Mouse (Mus musculus): ENCODE data around the gene Stk11. TPM values are rescaled to one million over a fixed set of nuclear protein-coding genes. Genes with fewer than 3 reads are reported as not detected.

Stk11 gene
- polyA plus RNA-seq, 1 experiment from 2014 or later = 27.1 TPM

DNA sequence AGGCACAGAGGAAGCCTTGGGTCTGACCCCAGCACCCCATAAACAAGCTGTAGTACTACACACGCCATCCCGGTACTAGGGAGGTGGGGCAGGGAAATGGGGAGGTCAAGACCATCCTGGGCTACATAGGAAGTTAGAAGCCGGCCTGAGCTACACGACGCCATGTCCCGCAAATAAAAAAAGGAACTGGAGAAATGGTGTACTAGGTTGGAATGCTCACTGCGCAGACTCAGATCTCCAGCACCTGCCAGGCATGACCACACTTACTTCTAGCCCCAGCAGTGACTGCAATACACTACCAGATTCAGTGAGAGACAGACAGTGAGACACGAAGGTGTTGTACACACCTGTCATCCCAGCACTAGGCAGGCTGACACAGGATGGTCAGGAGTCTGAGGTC is 28.1 kb upstream of the Stk11 start:
- Histone ChIP-seq H3K36me3 (ENCODE audit: control insufficient read depth, insufficient read depth, low read length) (peaks cover under 1% of the 10 kb centered on the region; the same call in 1 of the 2 replicates), H3K9me3 (ENCODE audit: control insufficient read depth, low read length) (no peaks in the 10 kb centered on the region), H3K4me2 (ENCODE audit: low read depth, severe bottlenecking) (no peak overlapping the region), H3K4me1 (ENCODE audit: control insufficient read depth, insufficient read depth, low read length) (no peaks in the 10 kb centered on the region), H3K4me3 (ENCODE audit: low read depth, low read length) (no peak overlapping the region), H3K27ac (replicated peaks; ENCODE audit: low read depth, low read length) (no peak overlapping the region), H3K9ac (ENCODE audit: low read length) (no peak overlapping the region), H3K27me3 (ENCODE audit: control insufficient read depth, insufficient read depth, low read length) (no peaks in the 10 kb centered on the region)
- ATAC-seq (ENCODE audit: insufficient number of reproducible peaks, low FRiP score, low TSS enrichment, low read depth) (no peak), DNase-seq (ENCODE audit: low spot score) (no peak)
- 92% methylated on average over 8 of the region's 8 CpGs for WGBS

- no peak overlapping the region for H3K4me2 ChIP-seq (ENCODE audit: low read depth, severe bottlenecking)
- no peak overlapping the region for H3K27ac ChIP-seq (replicated peaks; ENCODE audit: low read depth, low read length)
- H3K36me3 ChIP-seq (ENCODE audit: control insufficient read depth, insufficient read depth, low read length) = no peaks in the 10 kb centered on the region
- H3K9me3 ChIP-seq (ENCODE audit: control insufficient read depth, low read length) = no peaks in the 10 kb centered on the region
- no peaks in the 10 kb centered on the region for H3K4me1 ChIP-seq (ENCODE audit: control insufficient read depth, insufficient read depth, low read length)
- ATAC-seq (ENCODE audit: insufficient number of reproducible peaks, low FRiP score, low TSS enrichment, low read depth) (no peak), DNase-seq (ENCODE audit: low spot score) (no peak)
- no peak overlapping the region for H3K4me3 ChIP-seq (ENCODE audit: low read depth, low read length)
- no peaks in the 10 kb centered on the region for H3K27me3 ChIP-seq (ENCODE audit: control insufficient read depth, insufficient read depth, low read length)
- WGBS = 56% methylated on average over 4 of the region's 4 CpGs
- H3K9ac ChIP-seq (ENCODE audit: low read length) = no peak overlapping the region
These were observed 26.5 kb upstream of the Stk11 start for GRCm38 (mm10) chr10:80089146-80089545.

DNA sequence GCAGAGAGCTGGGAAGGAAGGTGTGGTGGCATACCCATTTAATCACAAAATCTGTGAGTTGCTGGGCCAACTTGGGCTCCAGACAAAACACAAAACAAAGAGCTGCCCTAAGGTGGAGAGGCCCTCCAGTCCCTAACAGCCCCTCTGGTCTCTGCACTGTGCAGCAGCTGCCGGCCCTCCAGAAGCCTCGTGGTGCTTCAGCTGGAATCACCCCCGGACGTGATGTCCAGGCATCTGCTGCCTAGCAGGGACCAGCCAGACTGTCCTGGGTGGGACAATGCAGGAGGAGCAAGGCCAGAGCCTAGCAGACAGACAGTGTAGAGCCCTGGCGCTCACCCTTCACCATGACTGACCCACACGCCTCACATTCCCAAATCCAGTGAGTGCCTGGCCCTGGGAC is 24.1 kb upstream of the Stk11 start:
- Histone ChIP-seq H3K9ac (ENCODE audit: low read length) (no peak overlapping the region), H3K4me2 (ENCODE audit: low read depth, severe bottlenecking) (no peak overlapping the region), H3K9me3 (ENCODE audit: control insufficient read depth, low read length) (no peaks in the 10 kb centered on the region), H3K4me3 (ENCODE audit: low read depth, low read length) (no peak overlapping the region), H3K27me3 (ENCODE audit: control insufficient read depth, insufficient read depth, low read length) (no peaks in the 10 kb centered on the region), H3K36me3 (ENCODE audit: control insufficient read depth, insufficient read depth, low read length) (no peaks in the 10 kb centered on the region), H3K27ac (replicated peaks; ENCODE audit: low read depth, low read length) (no peak overlapping the region), H3K4me1 (ENCODE audit: control insufficient read depth, insufficient read depth, low read length) (no peaks in the 10 kb centered on the region)
- ATAC-seq (ENCODE audit: insufficient number of reproducible peaks, low FRiP score, low TSS enrichment, low read depth) (no peak), DNase-seq (ENCODE audit: low spot score) (no peak)
- 87% methylated on average over 6 of the region's 6 CpGs for WGBS

DNA sequence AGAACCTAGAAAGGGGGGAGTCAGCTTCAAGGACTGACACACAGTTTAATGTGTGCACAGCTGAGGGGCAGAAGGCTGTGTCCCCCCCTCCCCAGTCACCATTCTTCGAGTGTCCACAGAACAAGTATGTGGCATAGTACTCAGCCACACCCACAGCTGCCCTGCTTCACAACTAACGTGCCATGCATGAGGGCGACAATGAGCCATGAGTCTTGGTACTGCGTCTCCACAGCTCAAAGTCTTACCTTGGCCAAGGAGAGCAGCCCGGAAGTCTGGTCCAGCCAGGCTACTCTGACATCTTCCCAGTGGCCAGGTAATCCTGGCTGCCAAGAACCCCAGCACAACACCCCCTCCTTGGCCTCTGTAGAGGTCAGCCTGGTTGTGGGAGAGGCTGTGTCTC is 22.9 kb upstream of the Stk11 start:
- H3K27ac ChIP-seq (replicated peaks; ENCODE audit: low read depth, low read length) = no peak overlapping the region

DNA sequence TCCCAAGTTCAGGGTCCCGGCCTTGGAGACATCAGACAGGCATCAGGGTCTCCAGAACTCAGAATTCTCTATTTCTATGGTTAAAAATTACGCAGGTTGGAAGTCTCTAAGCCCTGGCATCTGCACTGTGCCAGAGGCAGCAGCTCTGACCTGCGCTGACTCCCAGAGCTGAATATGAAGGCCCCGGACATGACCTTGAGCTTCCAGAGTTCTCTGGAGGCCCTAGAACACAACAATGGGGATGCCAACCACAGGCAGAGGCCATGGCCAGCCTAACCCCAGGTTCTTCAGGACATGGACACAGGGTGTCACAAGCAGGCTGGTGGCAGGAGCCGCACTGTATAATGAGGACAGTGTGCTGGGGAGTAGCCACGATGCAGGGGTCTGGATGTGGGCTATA is 21.5 kb upstream of the Stk11 start:
- Histone ChIP-seq H3K36me3 (ENCODE audit: control insufficient read depth, insufficient read depth, low read length) (no peaks in the 10 kb centered on the region), H3K4me1 (ENCODE audit: control insufficient read depth, insufficient read depth, low read length) (peaks cover 8% of the 10 kb centered on the region), H3K27ac (replicated peaks; ENCODE audit: low read depth, low read length) (no peak overlapping the region), H3K9ac (ENCODE audit: low read length) (no peak overlapping the region), H3K4me3 (ENCODE audit: low read depth, low read length) (no peak overlapping the region), H3K4me2 (ENCODE audit: low read depth, severe bottlenecking) (no peak overlapping the region), H3K27me3 (ENCODE audit: control insufficient read depth, insufficient read depth, low read length) (no peaks in the 10 kb centered on the region), H3K9me3 (ENCODE audit: control insufficient read depth, low read length) (no peaks in the 10 kb centered on the region)
- ATAC-seq (ENCODE audit: insufficient number of reproducible peaks, low FRiP score, low TSS enrichment, low read depth) (no peak), DNase-seq (ENCODE audit: low spot score) (no peak)
- WGBS = 91% methylated on average over 6 of the region's 6 CpGs

More for the DNA sequence above, 22.9 kb upstream of the Stk11 start:
- ATAC-seq (ENCODE audit: insufficient number of reproducible peaks, low FRiP score, low TSS enrichment, low read depth) (no peak), DNase-seq (ENCODE audit: low spot score) (no peak)
- H3K4me1 ChIP-seq (ENCODE audit: control insufficient read depth, insufficient read depth, low read length) = peaks cover 7% of the 10 kb centered on the region
- H3K9ac ChIP-seq (ENCODE audit: low read length) = no peak overlapping the region
- no peaks in the 10 kb centered on the region for H3K36me3 ChIP-seq (ENCODE audit: control insufficient read depth, insufficient read depth, low read length)
- 86% methylated on average over 5 of the region's 5 CpGs for WGBS
- H3K4me2 ChIP-seq (ENCODE audit: low read depth, severe bottlenecking) = no peak overlapping the region
- no peaks in the 10 kb centered on the region for H3K9me3 ChIP-seq (ENCODE audit: control insufficient read depth, low read length)
- H3K4me3 ChIP-seq (ENCODE audit: low read depth, low read length) = no peak overlapping the region
- H3K27me3 ChIP-seq (ENCODE audit: control insufficient read depth, insufficient read depth, low read length) = no peaks in the 10 kb centered on the region

DNA sequence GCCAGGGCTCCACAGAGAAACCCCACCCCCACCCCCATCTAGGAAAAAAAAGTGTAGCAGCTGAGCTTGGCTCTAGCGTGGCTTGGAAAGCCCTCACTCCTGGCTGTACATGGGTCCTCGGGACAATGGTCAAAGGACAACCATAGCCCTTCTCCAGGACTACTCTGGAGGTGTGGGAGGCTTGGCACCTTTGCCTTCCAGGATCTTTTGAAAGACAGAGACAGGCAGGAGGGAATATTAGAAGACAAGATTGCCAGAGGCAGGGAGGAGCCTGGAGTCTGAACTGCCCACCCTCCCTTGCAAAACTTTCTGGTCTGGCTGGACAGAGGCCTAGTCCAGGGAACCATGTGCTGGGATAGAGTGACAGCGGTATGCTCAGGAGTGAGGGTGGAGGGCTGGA is 20.9 kb upstream of the Stk11 start:
- peaks cover 8% of the 10 kb centered on the region for H3K4me1 ChIP-seq (ENCODE audit: control insufficient read depth, insufficient read depth, low read length)
- no peak for ATAC-seq (ENCODE audit: insufficient number of reproducible peaks, low FRiP score, low TSS enrichment, low read depth)
- H3K27me3 ChIP-seq (ENCODE audit: control insufficient read depth, insufficient read depth, low read length) = no peaks in the 10 kb centered on the region
- 90% methylated on average over 3 of the region's 3 CpGs for WGBS
- no peak overlapping the region for H3K4me3 ChIP-seq (ENCODE audit: low read depth, low read length)
- H3K9ac ChIP-seq (ENCODE audit: low read length) = no peak overlapping the region
- H3K9me3 ChIP-seq (ENCODE audit: control insufficient read depth, low read length) = no peaks in the 10 kb centered on the region
- no peak for DNase-seq (ENCODE audit: low spot score)
- no peak overlapping the region for H3K27ac ChIP-seq (replicated peaks; ENCODE audit: low read depth, low read length)
- no peaks in the 10 kb centered on the region for H3K36me3 ChIP-seq (ENCODE audit: control insufficient read depth, insufficient read depth, low read length)
- no peak overlapping the region for H3K4me2 ChIP-seq (ENCODE audit: low read depth, severe bottlenecking)

DNA sequence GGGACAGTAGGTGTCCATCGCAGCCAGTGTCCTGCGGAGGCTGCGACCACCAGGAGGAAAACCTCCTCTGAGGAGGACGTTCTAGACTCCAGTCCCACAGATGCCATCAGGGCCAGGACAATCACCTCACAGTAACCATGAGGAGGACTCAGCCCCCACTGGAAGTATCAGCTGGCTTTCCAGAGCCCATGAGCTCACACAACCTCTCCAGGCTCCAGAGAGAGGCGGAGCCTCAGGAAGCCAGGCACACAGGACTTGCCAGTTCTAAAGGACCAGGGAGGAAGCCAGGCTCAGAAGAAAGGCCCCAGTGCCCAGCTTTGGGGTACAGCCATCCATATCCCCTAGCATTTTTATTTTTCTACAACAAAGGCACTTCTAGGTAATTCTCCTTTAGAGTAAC is 20.1 kb upstream of the Stk11 start:
- Histone ChIP-seq H3K4me3 (ENCODE audit: low read depth, low read length) (no peak overlapping the region), H3K9me3 (ENCODE audit: control insufficient read depth, low read length) (no peaks in the 10 kb centered on the region), H3K9ac (ENCODE audit: low read length) (no peak overlapping the region), H3K27ac (replicated peaks; ENCODE audit: low read depth, low read length) (no peak overlapping the region), H3K36me3 (ENCODE audit: control insufficient read depth, insufficient read depth, low read length) (no peaks in the 10 kb centered on the region), H3K27me3 (ENCODE audit: control insufficient read depth, insufficient read depth, low read length) (no peaks in the 10 kb centered on the region), H3K4me1 (ENCODE audit: control insufficient read depth, insufficient read depth, low read length) (peaks cover 8% of the 10 kb centered on the region), H3K4me2 (ENCODE audit: low read depth, severe bottlenecking) (no peak overlapping the region)
- WGBS = 86% methylated on average over 5 of the region's 5 CpGs
- no peak for ATAC-seq (ENCODE audit: insufficient number of reproducible peaks, low FRiP score, low TSS enrichment, low read depth)
- DNase-seq (ENCODE audit: low spot score) = no peak

DNA sequence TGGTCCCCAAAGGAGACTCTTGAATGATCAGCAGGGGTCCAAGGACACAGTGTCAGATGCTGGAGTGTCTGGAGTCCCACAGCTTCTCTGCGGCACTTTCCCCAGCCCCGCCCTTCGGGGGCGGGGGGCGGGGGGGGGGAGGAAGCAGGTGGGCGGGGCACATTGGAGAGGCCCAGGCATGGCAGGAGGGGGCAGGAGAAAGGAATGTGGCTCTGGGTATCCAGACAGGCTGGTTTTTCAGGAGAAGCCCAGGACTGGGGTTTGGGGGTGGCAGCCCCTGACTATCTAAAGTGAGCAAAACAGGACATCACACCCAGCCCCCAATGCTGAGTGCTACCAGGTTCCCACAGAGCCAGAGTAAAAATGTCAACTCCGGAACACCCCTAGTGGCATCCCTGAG is 18.3 kb upstream of the Stk11 start:
- Histone ChIP-seq H3K9me3 (ENCODE audit: control insufficient read depth, low read length) (no peaks in the 10 kb centered on the region), H3K4me1 (ENCODE audit: control insufficient read depth, insufficient read depth, low read length) (peaks cover 14% of the 10 kb centered on the region), H3K36me3 (ENCODE audit: control insufficient read depth, insufficient read depth, low read length) (no peaks in the 10 kb centered on the region), H3K27ac (replicated peaks; ENCODE audit: low read depth, low read length) (no peak overlapping the region), H3K4me2 (ENCODE audit: low read depth, severe bottlenecking) (no peak overlapping the region), H3K27me3 (ENCODE audit: control insufficient read depth, insufficient read depth, low read length) (no peaks in the 10 kb centered on the region), H3K4me3 (ENCODE audit: low read depth, low read length) (no peak overlapping the region), H3K9ac (ENCODE audit: low read length) (no peak overlapping the region)
- ATAC-seq (ENCODE audit: insufficient number of reproducible peaks, low FRiP score, low TSS enrichment, low read depth) = no peak
- 15% methylated on average over 6 of the region's 7 CpGs for WGBS
- peak; percentile 55 for DNase-seq (ENCODE audit: low spot score)

GRCm38 (mm10) chr10:80098630-80099029 is 17.0 kb upstream of the Stk11 start:
- DNase-seq (ENCODE audit: low spot score) = no peak
- no peak for ATAC-seq (ENCODE audit: insufficient number of reproducible peaks, low FRiP score, low TSS enrichment, low read depth)
- Histone ChIP-seq H3K36me3 (ENCODE audit: control insufficient read depth, insufficient read depth, low read length) (no peaks in the 10 kb centered on the region), H3K9ac (ENCODE audit: low read length) (no peak overlapping the region), H3K4me1 (ENCODE audit: control insufficient read depth, insufficient read depth, low read length) (peaks cover 14% of the 10 kb centered on the region), H3K9me3 (ENCODE audit: control insufficient read depth, low read length) (no peaks in the 10 kb centered on the region), H3K27ac (replicated peaks; ENCODE audit: low read depth, low read length) (no peak overlapping the region), H3K4me3 (ENCODE audit: low read depth, low read length) (no peak overlapping the region), H3K27me3 (ENCODE audit: control insufficient read depth, insufficient read depth, low read length) (no peaks in the 10 kb centered on the region), H3K4me2 (ENCODE audit: low read depth, severe bottlenecking) (no peak overlapping the region)
- WGBS = 83% methylated on average over 5 of the region's 5 CpGs

Measured in limb, embryonic 11.5 days (tissue).